Mouse (Mus musculus): ENCODE results near the gene Ddx1. TPM values are rescaled to one million over a fixed set of nuclear protein-coding genes. Genes with fewer than 3 reads are reported as not detected.

The Ddx1 gene
- polyA plus RNA-seq, 2 experiments, result 22.5 to 68.5 TPM

GRCm38 (mm10) chr12:13176927-13177326 is 72.1 kb downstream of the Ddx1 start:
- Histone ChIP-seq H3K36me3 (replicated peaks; ENCODE audit: control insufficient read depth, insufficient read depth, low read depth) (no peaks in the 10 kb centered on the region), H3K4me1 (replicated peaks; ENCODE audit: control insufficient read depth in 2 of 2, insufficient read depth in 2 of 2, low read length in 1 of 2) (peaks cover 26 to 47% of the 10 kb centered on the region in 2 experiments), H3K4me3 (ENCODE audit: insufficient read depth in 1 of 2, low read depth in 2 of 2, low read length in 2 of 2) (no peak overlapping the region), H3K4me2 (ENCODE audit: low read depth) (no peak overlapping the region), H3K9me3 (ENCODE audit: control insufficient read depth, low read length) (no peaks in the 10 kb centered on the region), H3K9ac (replicated peaks) (no peak overlapping the region), H3K27me3 (ENCODE audit: control insufficient read depth, insufficient read depth, low read length) (no peaks in the 10 kb centered on the region), H3K27ac (no peak overlapping the region)
- DNase-seq (ENCODE audit: low read depth in 3 of 3, low spot score in 3 of 3), result no peak
- TF ChIP-seq EP300 (IDR thresholded peaks at IDR 0.05; ENCODE audit: low read depth), result no peak
- no peak for TF ChIP-seq CTCF (IDR thresholded peaks at IDR 0.05; ENCODE audit: low read depth)
- 55% methylated on average over 3 of the region's 3 CpGs for WGBS (ENCODE audit: insufficient replicate concordance)
- ATAC-seq (ENCODE audit: insufficient read depth), result no peak

- no peak for TF ChIP-seq CTCF (IDR thresholded peaks at IDR 0.05; ENCODE audit: low read depth)
- TF ChIP-seq EP300 (IDR thresholded peaks at IDR 0.05; ENCODE audit: low read depth), result no peak
- WGBS (ENCODE audit: insufficient replicate concordance), result 49% methylated on average over 2 of the region's 2 CpGs
- Histone ChIP-seq H3K4me3 (ENCODE audit: insufficient read depth in 1 of 2, low read depth in 2 of 2, low read length in 2 of 2) (no peak overlapping the region), H3K4me1 (replicated peaks; ENCODE audit: control insufficient read depth in 2 of 2, insufficient read depth in 2 of 2, low read length in 1 of 2) (peaks cover 18 to 39% of the 10 kb centered on the region in 2 experiments), H3K9me3 (ENCODE audit: control insufficient read depth, low read length) (no peaks in the 10 kb centered on the region), H3K36me3 (replicated peaks; ENCODE audit: control insufficient read depth, insufficient read depth, low read depth) (no peaks in the 10 kb centered on the region), H3K4me2 (ENCODE audit: low read depth) (no peak overlapping the region), H3K9ac (replicated peaks) (no peak overlapping the region), H3K27me3 (ENCODE audit: control insufficient read depth, insufficient read depth, low read length) (no peaks in the 10 kb centered on the region), H3K27ac (no peak overlapping the region)
- no peak for ATAC-seq (ENCODE audit: insufficient read depth)
- DNase-seq (ENCODE audit: low read depth in 3 of 3, low spot score in 3 of 3), result no peak
These were observed 72.9 kb downstream of the Ddx1 start for GRCm38 (mm10) chr12:13176136-13176535.

GRCm38 (mm10) chr12:13174022-13174421 is 75.0 kb downstream of the Ddx1 start:
- Histone ChIP-seq H3K27me3 (ENCODE audit: control insufficient read depth, insufficient read depth, low read length) (no peaks in the 10 kb centered on the region), H3K9me3 (ENCODE audit: control insufficient read depth, low read length) (no peaks in the 10 kb centered on the region), H3K4me3 (ENCODE audit: insufficient read depth in 1 of 2, low read depth in 2 of 2, low read length in 2 of 2) (no peak overlapping the region), H3K27ac (no peak overlapping the region), H3K4me2 (ENCODE audit: low read depth) (no peak overlapping the region), H3K9ac (replicated peaks) (no peak overlapping the region), H3K36me3 (replicated peaks; ENCODE audit: control insufficient read depth, insufficient read depth, low read depth) (no peaks in the 10 kb centered on the region), H3K4me1 (replicated peaks; ENCODE audit: control insufficient read depth in 2 of 2, insufficient read depth in 2 of 2, low read length in 1 of 2) (peaks cover 9 to 22% of the 10 kb centered on the region in 2 experiments)
- DNase-seq (ENCODE audit: low read depth in 3 of 3, low spot score in 3 of 3) (no peak), ATAC-seq (ENCODE audit: insufficient read depth) (no peak)
- 80% methylated on average over 6 of the region's 6 CpGs for WGBS (ENCODE audit: insufficient replicate concordance)
- TF ChIP-seq CTCF (IDR thresholded peaks at IDR 0.05; ENCODE audit: low read depth) (no peak), EP300 (IDR thresholded peaks at IDR 0.05; ENCODE audit: low read depth) (no peak)

- DNase-seq (ENCODE audit: low read depth in 3 of 3, low spot score in 3 of 3) (no peak), ATAC-seq (ENCODE audit: insufficient read depth) (no peak)
- Histone ChIP-seq H3K9ac (replicated peaks) (no peak overlapping the region), H3K4me1 (replicated peaks; ENCODE audit: control insufficient read depth in 2 of 2, insufficient read depth in 2 of 2, low read length in 1 of 2) (no peaks in the 10 kb centered on the region), H3K27ac (no peak overlapping the region), H3K4me3 (ENCODE audit: insufficient read depth in 1 of 2, low read depth in 2 of 2, low read length in 2 of 2) (no peak overlapping the region), H3K36me3 (replicated peaks; ENCODE audit: control insufficient read depth, insufficient read depth, low read depth) (no peaks in the 10 kb centered on the region), H3K27me3 (ENCODE audit: control insufficient read depth, insufficient read depth, low read length) (no peaks in the 10 kb centered on the region), H3K9me3 (ENCODE audit: control insufficient read depth, low read length) (no peaks in the 10 kb centered on the region), H3K4me2 (ENCODE audit: low read depth) (no peak overlapping the region)
- TF ChIP-seq CTCF (IDR thresholded peaks at IDR 0.05; ENCODE audit: low read depth) (no peak), EP300 (IDR thresholded peaks at IDR 0.05; ENCODE audit: low read depth) (no peak)
- WGBS (ENCODE audit: insufficient replicate concordance), result 60% methylated on average over 1 of the region's 1 CpGs
These were observed 80.9 kb downstream of the Ddx1 start for GRCm38 (mm10) chr12:13168073-13168472.

- H3K9me3 ChIP-seq (ENCODE audit: control insufficient read depth, low read length), result no peaks in the 10 kb centered on the region
- no peak overlapping the region for H3K4me2 ChIP-seq (ENCODE audit: low read depth)
- H3K9ac ChIP-seq (replicated peaks), result no peak overlapping the region
- DNase-seq (ENCODE audit: low read depth in 3 of 3, low spot score in 3 of 3) (no peak), ATAC-seq (ENCODE audit: insufficient read depth) (no peak)
- no peaks in the 10 kb centered on the region for H3K4me1 ChIP-seq (replicated peaks; ENCODE audit: control insufficient read depth in 2 of 2, insufficient read depth in 2 of 2, low read length in 1 of 2)
- no peak overlapping the region for H3K27ac ChIP-seq
- 60% methylated on average over 5 of the region's 5 CpGs for WGBS (ENCODE audit: insufficient replicate concordance)
- no peaks in the 10 kb centered on the region for H3K36me3 ChIP-seq (replicated peaks; ENCODE audit: control insufficient read depth, insufficient read depth, low read depth)
- H3K4me3 ChIP-seq (ENCODE audit: insufficient read depth in 1 of 2, low read depth in 2 of 2, low read length in 2 of 2), result no peak overlapping the region
- H3K27me3 ChIP-seq (ENCODE audit: control insufficient read depth, insufficient read depth, low read length), result no peaks in the 10 kb centered on the region
- TF ChIP-seq EP300 (IDR thresholded peaks at IDR 0.05; ENCODE audit: low read depth) (no peak), CTCF (IDR thresholded peaks at IDR 0.05; ENCODE audit: low read depth) (no peak)
These were observed 81.9 kb downstream of the Ddx1 start for GRCm38 (mm10) chr12:13167116-13167515.

Other genes starting within 250 kb of the Ddx1 start
- gene Nbas, start 19.9 kb upstream of the Ddx1 start, polyA plus RNA-seq (2012; rRNA removed), result 3.7 and 4.9 TPM in 2 replicates
- 5.2 and 5.3 TPM in 2 replicates for gene Nbas, start 19.9 kb upstream of the Ddx1 start, polyA plus RNA-seq (2014; fragmentation: Nextera tagmentation; extraction: Ambion mirVana)